Mouse (Mus musculus): ENCODE results near the gene Hddc2.
A peak's percentile ranks its signal among the peaks of the same experiment; 100 is the strongest.

The Hddc2 gene

DNA sequence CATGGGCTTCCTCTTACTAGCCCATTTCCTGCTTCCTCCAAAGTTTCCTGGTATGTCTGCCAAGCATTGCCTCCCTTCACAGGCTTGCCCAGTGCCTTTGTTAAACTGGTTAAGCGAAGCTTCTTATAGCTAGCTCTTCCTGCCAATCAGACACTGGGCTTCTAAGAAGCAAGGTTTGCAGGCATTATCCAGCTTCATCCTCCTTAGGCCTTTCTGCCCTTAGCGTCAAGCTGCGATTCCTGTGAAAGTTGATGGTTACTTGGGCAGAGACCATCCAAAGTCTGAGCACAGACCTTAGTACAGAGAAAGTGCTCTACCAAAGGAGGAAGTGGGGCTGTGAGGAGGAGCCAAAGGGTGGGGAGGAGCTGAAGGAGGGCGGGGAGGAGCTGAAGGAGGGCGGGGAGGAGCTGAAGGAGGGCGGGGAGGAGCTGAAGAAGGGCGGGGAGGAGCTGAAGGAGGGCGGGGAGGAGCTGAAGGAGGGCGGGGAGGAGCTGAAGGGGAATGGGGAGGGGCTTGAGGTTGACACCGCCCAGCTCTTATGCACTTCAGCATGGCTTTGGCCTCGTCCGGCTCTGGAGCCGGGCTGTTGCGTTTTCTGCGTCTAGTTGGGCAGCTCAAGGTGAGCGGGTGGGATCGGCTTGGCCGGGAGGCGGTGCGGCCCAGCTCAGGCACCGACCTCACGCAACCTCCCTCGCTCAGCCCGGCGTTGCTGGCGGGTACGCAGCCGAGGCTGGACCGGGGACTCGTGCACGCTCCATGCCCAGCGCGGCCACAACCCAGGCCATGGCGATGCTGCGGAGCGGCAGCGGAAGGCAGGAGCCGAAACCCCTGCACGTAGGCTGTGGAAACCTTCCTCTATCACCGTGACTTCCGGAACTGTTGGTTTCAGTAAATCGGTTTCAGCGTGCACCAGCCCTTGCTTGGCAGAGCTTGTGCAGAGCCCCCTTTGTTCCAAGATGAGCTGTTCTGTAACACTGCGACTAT, at the start of gene Hddc2:
TSS of gene Hddc2 (plus strand) at position 519 of the 984 bp plus-strand sequence.
- peak; percentile 79 for DNase-seq (ENCODE audit: low spot score)

DNA sequence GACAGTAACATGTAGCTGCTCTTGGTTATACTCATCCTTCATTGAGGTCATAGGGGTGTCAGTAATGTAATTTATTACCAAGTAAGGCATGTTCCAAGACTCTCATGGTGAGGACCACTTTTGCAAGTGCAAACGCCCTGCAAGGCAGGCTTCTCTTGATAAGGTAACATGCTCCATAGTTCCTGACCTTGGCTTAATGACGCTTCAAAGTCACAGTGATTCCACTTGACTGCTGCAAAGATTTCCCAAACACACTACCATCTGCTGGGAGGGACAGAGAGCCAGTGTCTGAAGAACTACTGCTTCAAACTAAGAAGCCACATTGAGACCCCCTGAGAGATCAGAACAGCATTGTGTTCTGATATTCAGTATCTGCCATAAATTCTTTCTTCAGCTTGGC, 40.4 kb upstream of the Hddc2 start:
- DNase-seq (ENCODE audit: low spot score) = no peak

DNA sequence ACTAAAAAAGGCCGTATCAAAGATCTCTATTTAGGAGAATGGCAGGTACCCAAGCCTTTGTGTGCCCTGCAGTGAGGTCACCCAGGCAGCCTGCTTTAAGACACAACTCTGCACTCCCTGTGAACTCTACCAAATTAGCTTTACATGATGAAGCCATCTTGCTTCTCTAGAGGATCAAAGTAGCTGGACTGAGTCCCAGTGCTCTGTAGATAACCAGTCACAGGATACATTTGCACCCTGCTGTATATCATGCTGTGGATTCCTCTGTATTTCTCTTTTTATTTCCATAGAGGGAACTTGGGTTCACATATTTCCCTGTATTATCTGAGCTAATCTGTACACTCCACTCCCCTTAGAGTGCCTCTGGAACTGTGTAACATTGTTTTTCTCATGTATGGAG, 40.0 kb upstream of the Hddc2 start:
- DNase-seq (ENCODE audit: low spot score) = peak; percentile 10

DNA sequence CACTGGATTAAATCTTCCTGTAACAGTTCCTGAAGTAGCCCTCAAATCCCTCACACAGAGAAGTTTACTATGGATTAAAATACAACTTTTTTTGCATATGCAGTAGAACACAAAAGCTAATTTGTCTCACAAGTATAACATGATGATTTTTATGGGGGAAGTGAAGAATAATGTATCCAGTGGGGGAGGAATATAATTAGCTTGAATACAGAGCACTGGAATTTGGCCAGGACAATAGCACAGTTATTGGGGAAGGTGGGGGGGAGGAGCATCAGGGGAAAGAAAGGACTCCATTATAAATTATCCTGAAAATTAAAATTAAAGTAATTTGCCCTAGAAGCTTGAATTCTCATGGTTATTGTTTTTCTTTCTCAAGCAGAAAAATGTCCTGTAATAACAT, 25.4 kb upstream of the Hddc2 start:
- DNase-seq (ENCODE audit: low spot score) = no peak

DNA sequence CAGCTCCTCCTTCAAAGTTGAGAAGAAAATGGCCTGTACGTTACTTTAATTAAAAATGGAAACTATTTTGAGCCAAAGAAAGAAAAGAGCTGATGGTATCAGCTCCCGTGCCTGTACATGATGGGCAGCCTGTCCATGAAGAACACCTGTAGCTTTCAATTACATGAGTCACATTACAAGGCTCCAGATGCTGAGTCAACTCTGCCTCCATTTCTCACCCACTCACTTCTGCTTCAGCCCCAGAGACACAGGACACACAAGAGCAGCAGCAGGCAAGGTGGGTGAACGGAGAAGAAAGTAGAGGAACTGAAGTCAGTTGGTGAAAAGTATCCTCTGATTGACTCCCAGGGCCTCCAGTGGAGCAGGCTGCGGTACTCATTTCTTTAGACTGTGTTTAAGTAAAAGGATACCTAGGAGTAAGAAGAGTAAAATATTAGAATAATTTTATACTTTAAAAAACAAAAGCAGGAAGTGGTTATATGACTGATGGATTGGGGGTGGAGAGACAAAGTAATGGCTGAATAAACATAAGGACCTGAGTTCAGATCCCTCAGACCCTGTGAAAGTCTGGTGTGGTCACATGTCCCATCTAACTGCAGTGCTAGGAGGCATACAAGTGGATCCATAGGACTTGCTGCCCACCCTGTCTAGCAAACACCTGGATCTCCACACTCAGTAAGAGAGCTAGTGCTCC, 24.3 kb upstream of the Hddc2 start:
- no peak for DNase-seq (ENCODE audit: low spot score)

DNA sequence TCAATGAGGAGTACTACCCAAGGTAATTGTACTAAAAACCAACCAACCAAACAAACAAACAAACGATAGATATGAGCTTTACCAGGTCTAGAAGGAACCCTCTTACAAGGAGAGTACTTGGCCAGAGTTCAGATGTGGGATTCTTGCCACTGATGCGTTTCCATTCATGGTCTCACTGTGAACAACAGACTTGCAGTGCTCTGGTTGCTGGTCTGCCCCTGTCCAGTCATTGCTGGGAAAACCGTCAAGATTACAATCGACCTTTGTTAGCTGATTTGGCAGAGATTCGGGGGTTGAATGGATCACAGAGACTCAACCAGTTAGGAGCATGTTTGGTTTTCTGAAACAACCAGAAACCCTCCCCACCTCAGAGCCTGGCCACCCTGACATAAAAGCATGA, 17.5 kb upstream of the Hddc2 start:
- DNase-seq (ENCODE audit: low spot score) = no peak

DNA sequence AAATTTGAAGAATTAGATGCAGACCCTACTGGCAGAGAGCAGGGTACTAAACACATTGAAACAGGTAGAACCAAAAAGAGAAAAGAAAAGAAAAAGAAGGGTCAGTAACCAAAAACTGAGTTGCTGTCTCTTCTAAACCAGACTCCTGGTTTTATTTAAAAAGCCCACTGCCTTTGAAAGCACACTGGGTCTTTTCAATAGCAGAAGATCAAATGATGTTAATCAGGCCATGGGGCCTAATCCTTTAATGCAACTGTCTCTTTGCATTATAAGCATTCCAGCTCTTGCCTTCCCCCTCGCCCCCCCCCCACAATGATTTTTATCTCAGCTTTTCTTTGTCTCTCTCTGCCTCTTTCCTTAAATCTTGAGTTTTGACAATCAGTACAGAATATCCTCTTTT, 16.7 kb upstream of the Hddc2 start:
- no peak for DNase-seq (ENCODE audit: low spot score)

DNA sequence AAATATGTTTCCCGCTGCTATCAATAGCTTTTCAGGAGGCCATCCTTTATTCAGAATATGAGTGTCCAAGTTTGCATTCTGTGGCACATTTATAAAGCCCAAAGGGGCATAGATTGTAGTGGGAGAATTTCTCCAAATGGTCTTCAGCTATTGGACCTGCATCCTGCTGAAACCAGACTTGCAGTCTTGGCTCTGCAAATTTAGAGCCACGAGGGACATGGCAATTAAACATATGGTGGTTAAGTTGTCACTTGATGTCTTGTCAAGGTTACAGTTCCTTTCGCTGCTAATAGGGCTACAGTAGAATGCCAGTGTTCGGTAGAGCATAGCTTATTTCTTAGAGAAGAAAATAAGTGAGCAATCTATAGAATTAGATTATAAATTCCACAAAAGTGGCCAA, 16.1 kb upstream of the Hddc2 start:
- no peak for DNase-seq (ENCODE audit: low spot score)

DNA sequence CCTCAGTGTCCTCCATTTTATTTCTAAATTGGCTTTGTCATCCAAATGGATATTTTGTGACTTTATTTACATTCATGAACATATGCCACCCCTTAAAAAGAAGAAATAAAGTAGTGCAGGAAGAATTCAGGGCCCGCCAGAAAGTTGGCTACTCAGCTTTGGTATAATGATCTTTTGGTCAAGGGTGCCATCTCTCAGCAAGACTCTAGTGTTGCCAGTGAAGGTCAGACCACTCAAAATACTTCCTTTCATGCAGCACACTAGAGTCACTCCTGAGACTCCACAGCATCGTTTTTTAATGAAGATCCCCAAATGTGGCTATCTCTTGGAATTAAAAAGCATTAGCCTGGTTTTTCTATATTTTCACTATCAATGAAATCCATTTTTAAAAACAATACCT, 14.9 kb upstream of the Hddc2 start:
- DNase-seq (ENCODE audit: low spot score) = no peak

DNA sequence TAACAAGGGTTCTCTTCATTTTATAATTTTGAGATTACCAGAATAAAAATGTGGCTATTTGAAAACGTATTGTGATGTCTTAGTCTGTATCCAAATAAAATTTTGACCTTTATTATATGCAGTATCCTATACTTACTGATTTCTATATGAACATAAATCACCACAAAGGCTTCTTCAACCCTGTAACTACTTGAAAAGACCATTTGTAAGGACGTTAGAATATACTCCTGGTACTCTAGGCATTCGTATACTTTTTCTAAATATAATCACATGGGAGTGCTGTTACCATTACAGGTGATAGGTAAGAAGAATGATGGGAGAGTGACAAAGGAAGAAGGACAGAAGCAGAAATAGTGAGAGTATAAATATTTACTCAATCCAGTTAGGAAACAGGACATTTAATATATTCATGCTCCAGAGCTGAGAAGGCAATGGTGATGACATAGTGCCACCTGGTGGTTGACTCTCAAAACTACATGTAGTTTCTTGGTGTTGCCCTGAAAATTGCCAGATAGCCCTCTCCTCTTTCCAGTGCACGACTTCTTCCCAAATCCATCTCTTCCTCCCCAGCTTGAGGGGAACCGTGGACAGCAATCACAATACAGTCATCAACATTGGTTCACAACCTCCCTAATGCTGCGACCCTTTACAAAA, 14.1 kb upstream of the Hddc2 start:
- DNase-seq (ENCODE audit: low spot score) = no peak

DNA sequence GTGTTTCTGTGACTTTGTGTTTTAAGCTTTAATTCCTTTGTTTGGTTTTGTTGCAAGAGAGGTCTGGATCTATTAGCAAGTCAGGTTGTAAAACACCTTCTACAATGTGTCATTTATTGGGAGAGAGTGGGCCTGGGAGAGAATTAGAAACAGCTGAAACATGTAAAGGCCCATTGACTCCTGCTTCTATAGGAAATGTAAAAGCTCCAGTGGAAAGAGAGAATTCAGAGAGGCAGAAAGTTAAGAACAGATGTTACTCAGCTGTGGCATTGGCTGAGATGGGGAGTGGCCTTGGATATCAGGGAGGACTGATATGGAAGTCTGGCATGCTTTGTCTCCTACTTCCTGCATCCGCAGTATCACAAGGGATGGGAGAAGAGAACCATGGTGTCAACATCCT, 12.9 kb upstream of the Hddc2 start:
- DNase-seq (ENCODE audit: low spot score) = no peak

DNA sequence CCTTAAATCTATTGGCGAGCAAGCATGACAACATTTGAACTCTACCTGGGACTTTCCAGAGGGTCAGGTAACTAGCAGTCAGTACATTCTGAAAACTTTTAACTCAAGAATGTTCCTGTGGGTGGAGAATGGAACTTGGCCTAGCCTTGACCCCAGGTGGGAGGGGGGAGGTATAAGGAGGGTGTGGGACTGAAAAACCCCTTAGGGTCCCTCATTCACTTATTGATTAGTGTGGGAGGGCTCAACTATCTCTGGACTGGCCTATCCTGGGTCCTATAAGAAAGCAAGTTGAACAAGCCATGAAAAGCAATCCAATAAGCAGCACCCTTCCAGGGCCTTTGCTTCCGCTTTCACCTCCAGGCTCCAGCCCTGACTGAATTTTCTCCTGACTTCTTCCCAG, 9.7 kb upstream of the Hddc2 start:
- DNase-seq (ENCODE audit: low spot score) = no peak

DNA sequence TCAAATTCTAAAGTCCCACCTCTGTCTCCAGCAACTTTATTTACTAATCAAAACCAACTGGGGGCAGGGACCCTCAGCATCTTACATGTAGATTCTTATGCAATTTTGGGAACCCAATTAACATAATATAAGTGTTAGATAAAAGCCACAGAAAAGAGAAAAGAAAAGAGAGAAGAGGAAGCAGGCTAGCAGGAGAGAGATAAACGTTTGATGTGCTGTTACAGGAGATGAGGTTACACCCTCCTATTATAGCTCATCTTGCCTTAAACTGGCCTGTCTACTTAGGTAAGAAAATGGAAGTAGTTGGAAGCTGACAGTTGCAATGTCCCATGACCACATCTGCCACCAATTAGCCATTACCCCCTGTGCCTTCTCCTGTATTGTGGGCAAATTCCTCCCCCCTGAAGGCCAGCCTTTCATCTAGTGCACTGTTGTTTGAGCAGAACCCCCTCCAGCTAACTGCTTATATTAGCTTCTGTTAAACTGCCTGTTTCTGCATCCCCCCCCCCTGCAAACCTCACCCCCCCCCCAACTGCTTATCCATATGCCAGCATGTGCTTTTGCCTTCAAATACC, 6.1 kb upstream of the Hddc2 start:
- no peak for DNase-seq (ENCODE audit: low spot score)

DNA sequence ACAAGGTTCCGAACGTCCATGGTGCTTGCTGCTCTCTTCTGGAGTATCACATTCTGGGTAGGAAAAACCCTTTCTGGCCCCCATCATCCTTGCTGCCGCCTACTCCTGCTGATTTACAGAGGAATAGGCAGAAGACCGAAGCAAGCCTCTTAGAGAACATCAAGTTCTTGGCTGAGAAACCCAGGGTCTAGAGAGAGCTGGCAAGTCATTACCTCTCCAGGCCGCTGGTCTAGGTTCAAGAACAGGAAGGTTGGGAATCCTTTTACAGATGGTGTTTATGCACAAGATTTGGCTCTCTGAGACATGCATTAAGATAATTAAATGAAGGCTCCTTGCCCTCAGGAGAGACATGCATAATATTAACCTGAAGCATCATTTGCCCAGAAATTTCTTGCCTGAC, 5.3 kb downstream of the Hddc2 start:
- peak; percentile 17 for DNase-seq (ENCODE audit: low spot score)

DNA sequence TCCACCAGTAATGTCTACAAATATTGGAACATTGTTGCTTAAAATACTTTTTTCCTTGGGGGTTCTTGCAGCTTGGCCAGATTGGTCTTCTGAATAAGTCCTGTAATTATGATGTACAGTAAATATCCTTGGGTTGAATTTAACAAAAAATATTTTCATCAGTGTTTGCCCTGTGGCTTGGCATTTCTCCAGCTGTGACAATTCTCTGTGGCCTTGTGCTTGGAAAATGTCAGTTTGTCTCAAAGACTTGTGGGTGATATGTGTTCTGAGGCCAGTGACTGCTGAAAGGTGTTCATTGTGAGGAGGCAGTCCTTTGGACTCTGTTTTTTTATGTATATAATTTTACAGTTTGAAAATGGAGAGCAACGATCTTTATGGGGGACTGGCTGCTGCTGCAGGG, 16.3 kb downstream of the Hddc2 start:
- peak; percentile 14 for DNase-seq (ENCODE audit: low spot score)

DNA sequence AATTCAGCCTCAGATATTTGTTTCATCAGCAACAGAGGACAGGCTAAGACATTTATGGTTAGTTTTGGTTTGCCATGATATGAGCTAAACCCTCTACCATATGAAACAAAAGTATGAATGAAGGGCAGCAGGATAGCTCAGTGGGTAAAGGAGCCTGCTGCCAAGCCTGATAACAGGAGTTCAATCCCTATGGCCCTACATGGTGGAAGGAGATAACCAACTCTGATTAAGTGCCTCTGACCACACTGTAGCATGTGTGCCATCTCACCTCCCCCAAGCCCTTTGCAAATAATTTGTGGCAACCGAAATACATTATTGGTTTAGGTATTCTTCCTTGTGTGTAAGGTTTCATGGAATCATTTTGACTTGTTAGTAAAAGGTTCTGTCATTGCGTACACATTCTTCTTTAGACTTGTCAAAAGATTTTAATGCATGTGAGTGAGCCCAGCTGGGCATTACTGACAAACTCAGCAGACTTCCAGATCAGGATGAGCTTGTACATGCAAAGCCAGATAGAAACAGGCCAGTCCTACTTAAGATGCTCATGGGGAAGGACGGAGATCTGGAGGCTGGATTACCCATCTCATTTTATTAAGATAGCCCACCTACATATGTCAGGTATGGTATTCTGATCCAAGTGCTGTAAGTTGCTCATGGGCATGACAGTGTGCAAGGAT, 17.2 kb downstream of the Hddc2 start:
- no peak for DNase-seq (ENCODE audit: low spot score)

DNA sequence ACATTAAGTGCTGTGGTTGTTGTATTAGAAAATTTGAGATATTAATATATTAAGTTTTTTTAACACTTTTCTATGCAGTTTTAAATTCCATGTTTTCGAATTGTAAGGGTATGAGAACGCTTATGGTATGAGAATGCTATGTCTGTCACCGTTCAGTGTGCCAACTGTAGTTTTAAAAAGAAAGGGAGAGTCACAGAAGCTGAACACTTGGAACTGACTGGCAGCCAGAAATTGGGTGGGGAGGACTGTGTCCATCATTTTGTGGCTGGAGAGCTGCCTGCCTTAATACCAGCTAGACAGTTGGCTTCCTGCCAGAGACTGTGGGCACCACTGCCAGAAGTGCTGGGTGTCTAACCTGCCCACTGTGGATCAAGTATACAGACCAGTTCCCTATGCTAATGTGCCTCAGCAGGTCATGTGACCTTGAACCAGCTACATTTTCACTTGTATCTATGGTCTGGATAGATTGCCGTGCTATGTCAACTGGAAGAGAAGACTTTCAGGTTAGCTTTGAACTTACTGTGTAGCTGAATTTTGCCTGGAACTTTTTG, 18.1 kb downstream of the Hddc2 start:
- DNase-seq (ENCODE audit: low spot score) = peak; percentile 13

DNA sequence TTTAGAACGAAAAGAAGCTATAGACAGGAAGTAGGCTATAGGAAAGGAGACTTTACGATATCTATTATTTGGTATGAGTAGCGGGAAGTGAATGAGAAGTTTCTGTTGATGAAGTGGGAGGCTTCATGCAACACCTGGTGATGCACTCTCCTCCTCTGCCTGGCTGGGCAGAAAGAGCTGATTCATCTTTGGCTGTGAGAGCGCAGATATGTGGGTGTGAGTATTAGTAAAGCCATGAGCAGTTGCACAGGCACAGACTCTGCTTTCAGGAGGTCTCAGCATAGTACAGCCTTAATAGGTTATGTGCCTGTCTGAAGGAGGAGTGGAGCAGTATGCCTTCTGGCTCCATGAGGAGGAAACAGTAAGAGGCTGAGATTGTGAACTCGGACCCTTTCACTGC, 23.2 kb downstream of the Hddc2 start:
- DNase-seq (ENCODE audit: low spot score) = no peak

DNA sequence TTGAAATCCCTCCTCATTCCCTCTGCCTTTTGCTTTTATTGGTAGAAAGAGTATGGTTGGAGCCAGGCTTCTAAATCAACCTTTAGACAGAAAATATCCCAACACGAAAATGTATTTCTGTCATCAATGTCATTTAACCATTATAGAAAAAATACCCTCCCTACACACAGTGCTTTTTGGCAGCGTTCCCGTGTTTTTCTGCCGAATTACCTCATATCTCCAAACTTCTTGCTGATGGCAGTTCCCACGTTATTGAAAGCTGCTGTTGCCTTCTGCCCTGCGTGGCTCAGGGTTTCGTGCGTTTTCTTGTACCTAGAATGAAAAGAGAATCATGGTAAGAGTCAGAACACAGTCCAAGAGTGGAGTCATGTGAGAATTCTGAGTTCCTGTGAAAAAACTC, 33.2 kb downstream of the Hddc2 start:
- DNase-seq (ENCODE audit: low spot score) = no peak

DNA sequence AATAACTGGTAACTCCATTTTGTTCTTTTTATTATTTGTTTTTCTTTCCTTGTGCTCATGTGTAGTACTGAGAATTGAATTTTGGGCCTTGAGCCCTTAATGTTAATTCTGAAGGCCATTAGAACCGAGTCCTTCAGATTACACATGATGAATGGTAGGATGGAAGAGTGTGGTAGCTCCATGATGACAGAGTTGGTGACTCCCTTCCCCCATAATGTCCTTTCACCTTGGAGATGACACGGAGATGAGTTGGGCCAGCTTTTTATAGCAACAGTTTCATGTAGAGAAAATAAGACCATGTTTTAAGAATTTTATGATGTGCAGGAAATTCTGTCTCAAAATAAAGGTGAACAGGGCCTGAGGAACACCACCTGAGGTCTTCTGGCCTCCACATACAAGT, 37.9 kb downstream of the Hddc2 start:
- no peak for DNase-seq (ENCODE audit: low spot score)

DNA sequence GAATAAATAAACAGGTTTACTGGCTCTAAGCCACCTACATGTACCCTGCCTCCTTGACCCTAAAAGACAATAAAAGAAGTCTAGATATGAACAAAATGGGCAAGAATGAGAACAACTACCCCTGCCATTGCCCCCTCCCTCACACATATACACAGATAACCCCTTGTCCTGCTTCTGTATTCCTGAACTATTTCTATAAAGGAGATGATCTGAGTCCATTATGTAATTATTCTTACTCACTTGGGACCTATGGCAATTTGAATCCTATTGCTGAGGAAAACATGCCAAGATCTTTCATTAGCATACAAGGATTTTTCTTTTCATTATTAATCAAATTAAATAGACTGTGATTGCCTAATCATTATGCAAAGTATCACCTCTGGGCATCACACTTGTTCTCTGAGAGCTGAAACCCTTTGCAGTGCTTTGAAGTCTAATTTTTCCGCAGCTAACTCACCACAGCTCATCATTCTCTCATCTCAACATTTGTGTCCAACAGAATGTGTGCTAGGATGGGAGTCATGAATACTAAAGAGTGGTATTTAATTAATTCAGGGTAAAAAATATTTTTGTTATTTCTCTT, 39.8 kb downstream of the Hddc2 start:
- DNase-seq (ENCODE audit: low spot score) = no peak
